Mouse (Mus musculus) neural tube, embryonic 11.5 days (tissue): Measurements from ENCODE around the gene Epas1. TPM values are rescaled to one million over a fixed set of nuclear protein-coding genes. Genes with fewer than 3 reads are reported as not detected.

Experiments
- ATAC-seq: fragments of 200-750 bp; cut with Nextera tagmentation; 2 replicates; pipeline ENCODE4 v1.8.0; 2017; ENCODE audit warnings: moderate number of reproducible peaks, mild to moderate bottlenecking, moderate TSS enrichment, moderate library complexity; ENCODE audit not compliant: insufficient read depth, low FRiP score, low TSS enrichment
- DNase-seq: peaks from one replicate; pipeline ENCODE4 v3.0.0-alpha.2; 2015; ENCODE audit warnings: low spot score
- H3K27ac ChIP-seq: fragments of 300-500 bp; sonication (generic); 2 replicates; pipeline ENCODE4 v1.5.1; 2014; ENCODE audit warnings: low read depth, mild to moderate bottlenecking, low read length
- H3K27me3 ChIP-seq: fragments of 300-500 bp; sonication (generic); 2 replicates; pipeline ENCODE4 v1.6.1; 2014; ENCODE audit warnings: mild to moderate bottlenecking, low read length, mixed read lengths; ENCODE audit not compliant: control insufficient read depth, insufficient read depth
- H3K36me3 ChIP-seq: fragments of 300-500 bp; sonication (generic); 2 replicates; pipeline ENCODE4 v1.6.1; 2014; ENCODE audit warnings: mild to moderate bottlenecking, low read length, moderate library complexity, mixed read lengths; ENCODE audit not compliant: control insufficient read depth, insufficient read depth
- H3K4me1 ChIP-seq: fragments of 300-500 bp; sonication (generic); 2 replicates; pipeline ENCODE4 v1.6.1; 2014; ENCODE audit warnings: low read length, mixed read lengths; ENCODE audit not compliant: control insufficient read depth, insufficient read depth
- H3K4me2 ChIP-seq: fragments of 300-500 bp; sonication (generic); 2 replicates; pipeline ENCODE4 v1.6.1; 2014; ENCODE audit warnings: low read depth, mild to moderate bottlenecking, moderate library complexity
- H3K4me3 ChIP-seq: fragments of 300-500 bp; sonication (generic); 2 replicates; pipeline ENCODE4 v1.5.1; 2014; ENCODE audit warnings: low read depth, low read length
- H3K9ac ChIP-seq: fragments of 300-500 bp; sonication (generic); 2 replicates; pipeline ENCODE4 v1.6.1; 2014; ENCODE audit warnings: mild to moderate bottlenecking, low read length
- H3K9me3 ChIP-seq: fragments of 300-500 bp; sonication (generic); 2 replicates; pipeline ENCODE4 v1.6.1; 2016; ENCODE audit warnings: low read length; ENCODE audit not compliant: control insufficient read depth
- WGBS: fragments of 180-500 bp; shearing (Covaris S2); extraction: QIAGEN DNeasy Blood & Tissue Kit; methylation state at CpG from one replicate; pipeline ENCODE4 v1.1.7; 2014; 5-methylcytosine and 5-hydroxymethylcytosine counted together
- polyA plus RNA-seq: library from polyadenylated mRNA; unstranded; fragments of >200 nt; fragmentation: Nextera tagmentation; extraction: Ambion mirVana; gene quantifications from 2 replicates; pipeline ENCODE4 v1.2.1, GENCODE M21; 2014

Gene Epas1
- polyA plus RNA-seq, 1 experiment from 2014 or later = 8.7 TPM

DNA sequence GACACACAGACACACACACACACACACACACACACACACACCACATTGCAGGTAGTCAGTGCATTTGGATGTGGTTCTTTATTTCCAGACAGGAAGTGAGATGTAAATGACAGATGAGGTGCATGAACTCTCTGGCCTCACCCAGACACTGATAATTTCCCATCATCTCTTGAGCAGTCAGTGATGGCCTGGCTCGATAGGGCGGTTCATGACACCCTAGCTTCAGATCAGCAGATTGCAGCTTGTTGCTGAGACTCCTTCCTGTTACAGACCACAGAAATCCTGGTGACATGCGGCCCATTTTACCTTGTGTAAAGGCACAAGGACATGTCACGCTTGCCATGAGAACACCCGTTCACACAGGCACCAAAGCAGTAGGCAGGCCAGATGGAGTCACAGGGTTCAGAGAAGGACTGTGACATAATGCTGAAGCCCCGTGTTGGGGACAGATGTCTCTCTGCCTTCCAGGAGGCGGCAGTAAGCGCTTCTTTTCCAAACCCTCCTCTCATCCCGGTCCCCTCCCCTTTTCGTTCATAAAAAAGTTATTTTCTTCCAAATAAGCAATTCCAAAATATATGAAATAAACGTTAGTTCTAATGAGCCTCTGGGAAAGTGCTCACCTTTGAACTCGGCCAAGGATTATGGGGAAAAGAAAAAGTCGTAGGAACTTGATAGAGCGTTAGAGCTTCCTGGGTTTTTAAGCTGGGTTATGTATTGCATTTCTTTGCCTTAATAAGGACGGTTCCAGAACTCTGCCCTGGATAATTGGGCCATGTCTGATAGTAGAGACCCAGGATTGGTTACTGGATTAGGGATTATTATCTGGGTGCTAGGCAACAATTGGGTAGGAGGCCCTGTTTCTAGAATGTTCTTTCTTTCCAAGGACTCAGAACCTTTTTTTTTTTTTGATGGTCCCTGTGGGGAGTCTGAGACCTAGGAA lies 26.0 kb downstream of the Epas1 start:
- DNase-seq (no peak), ATAC-seq (no peak)
- no peak overlapping the region for H3K4me2 ChIP-seq
- no peaks in the 10 kb centered on the region for H3K9me3 ChIP-seq
- no peaks in the 10 kb centered on the region for H3K4me1 ChIP-seq
- no peak overlapping the region for H3K4me3 ChIP-seq
- H3K36me3 ChIP-seq = no peaks in the 10 kb centered on the region
- H3K27ac ChIP-seq = no peak overlapping the region
- no peaks in the 10 kb centered on the region for H3K27me3 ChIP-seq
- H3K9ac ChIP-seq = no peak overlapping the region
- WGBS = 79% methylated on average over 15 of the region's 15 CpGs

DNA sequence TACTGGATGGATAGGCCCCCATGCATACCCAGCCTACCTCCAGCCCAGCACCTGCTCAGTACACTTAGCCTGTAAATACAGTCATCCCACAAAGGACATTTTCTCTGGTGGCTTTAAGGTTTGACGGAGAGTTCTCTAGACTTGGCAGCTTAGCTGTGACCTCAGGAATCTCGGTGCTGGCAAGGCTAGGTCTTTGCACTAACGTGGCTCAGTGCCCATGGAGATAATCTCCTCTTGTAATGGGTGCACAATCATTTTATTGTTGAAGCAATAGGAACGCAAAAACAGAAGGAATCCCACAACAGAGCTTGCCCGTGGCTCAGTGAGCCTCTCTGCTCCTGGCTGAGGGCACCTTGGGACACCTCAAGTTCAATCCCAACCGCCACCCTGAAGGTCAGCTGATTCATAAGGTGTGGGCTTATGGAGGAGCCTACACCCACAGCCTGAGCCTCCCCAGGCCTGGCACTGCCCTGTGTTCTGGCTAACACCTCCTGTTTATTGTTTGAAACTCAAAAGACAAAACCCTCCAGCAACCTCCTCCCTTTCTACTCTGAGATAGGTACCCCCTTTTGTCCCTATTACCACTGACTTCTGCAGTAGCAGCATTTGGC lies 27.3 kb downstream of the Epas1 start:
- H3K4me1 ChIP-seq = no peaks in the 10 kb centered on the region
- H3K27me3 ChIP-seq = no peaks in the 10 kb centered on the region
- no peak overlapping the region for H3K4me3 ChIP-seq
- ATAC-seq (no peak), DNase-seq (no peak)
- H3K4me2 ChIP-seq = no peak overlapping the region
- WGBS = 86% methylated on average over 6 of the region's 6 CpGs
- H3K27ac ChIP-seq = no peak overlapping the region
- H3K9ac ChIP-seq = no peak overlapping the region
- no peaks in the 10 kb centered on the region for H3K36me3 ChIP-seq
- H3K9me3 ChIP-seq = no peaks in the 10 kb centered on the region

DNA sequence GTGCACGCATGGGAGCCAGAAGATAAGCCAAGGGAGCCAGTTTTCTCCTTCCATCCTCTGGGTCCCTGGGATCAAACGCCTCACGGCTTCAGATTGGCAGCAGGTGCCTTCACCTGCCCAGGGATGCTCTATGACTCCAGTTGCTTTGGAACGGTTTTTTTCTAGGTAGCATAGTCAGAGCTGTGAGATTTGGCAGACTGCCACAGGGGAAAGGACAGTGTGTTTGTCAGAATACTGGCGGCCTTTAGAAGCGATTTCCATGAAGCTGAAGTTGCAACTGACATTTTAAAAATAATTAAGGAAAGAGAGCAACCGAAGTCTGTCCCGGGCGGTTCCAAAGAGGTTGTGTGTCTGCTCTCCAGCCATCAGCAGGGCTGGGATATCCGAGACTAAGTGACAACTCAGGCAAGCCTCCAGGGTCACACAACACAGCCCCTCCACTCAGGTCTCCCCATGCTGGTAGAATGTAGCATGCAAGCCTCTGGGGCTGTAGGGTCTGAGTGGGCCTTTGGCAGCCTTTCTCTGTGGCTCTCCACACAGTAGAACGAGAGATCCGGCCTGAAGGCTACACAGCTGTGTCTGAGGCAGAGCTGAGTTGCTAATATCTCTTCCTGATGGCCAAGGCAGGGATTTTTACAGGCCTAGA lies 28.4 kb downstream of the Epas1 start:
- 87% methylated on average over 12 of the region's 12 CpGs for WGBS
- Histone ChIP-seq H3K4me2 (no peak overlapping the region), H3K9me3 (no peaks in the 10 kb centered on the region), H3K4me1 (no peaks in the 10 kb centered on the region), H3K27me3 (no peaks in the 10 kb centered on the region), H3K9ac (no peak overlapping the region), H3K4me3 (no peak overlapping the region), H3K36me3 (no peaks in the 10 kb centered on the region), H3K27ac (no peak overlapping the region)
- no peak for ATAC-seq
- DNase-seq = no peak

DNA sequence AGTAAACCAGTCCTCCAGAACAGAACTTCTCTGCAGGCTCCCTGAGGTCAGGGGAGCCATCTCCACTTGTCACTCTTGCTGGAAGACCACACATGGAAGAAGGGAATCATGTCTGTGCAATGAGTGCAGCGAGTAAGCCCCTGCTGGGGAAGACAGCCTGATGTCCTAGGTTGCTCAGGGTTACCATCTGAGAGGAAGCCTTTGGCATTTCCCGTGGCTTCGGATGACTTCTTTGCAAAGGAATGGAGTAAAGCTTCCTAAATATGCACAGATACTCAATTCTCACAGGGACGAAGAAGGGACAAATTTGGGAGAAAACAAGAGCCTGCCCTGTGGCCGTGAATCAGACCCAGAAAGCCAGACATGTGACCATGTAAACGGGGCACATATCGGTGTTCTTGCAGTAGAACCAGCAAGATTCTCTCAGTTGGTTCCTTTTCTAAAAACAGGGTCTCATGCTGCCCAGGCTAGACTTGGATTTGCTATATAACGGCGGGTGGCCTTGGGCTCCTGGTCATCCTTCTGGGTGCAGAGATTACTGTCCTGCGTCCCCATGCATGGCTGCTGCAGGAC lies 31.0 kb downstream of the Epas1 start:
- Histone ChIP-seq H3K27me3 (no peaks in the 10 kb centered on the region), H3K9me3 (no peaks in the 10 kb centered on the region), H3K9ac (no peak overlapping the region), H3K27ac (no peak overlapping the region), H3K4me1 (no peaks in the 10 kb centered on the region), H3K4me3 (no peak overlapping the region), H3K36me3 (no peaks in the 10 kb centered on the region), H3K4me2 (no peak overlapping the region)
- 78% methylated on average over 10 of the region's 10 CpGs for WGBS
- DNase-seq (no peak), ATAC-seq (no peak)

DNA sequence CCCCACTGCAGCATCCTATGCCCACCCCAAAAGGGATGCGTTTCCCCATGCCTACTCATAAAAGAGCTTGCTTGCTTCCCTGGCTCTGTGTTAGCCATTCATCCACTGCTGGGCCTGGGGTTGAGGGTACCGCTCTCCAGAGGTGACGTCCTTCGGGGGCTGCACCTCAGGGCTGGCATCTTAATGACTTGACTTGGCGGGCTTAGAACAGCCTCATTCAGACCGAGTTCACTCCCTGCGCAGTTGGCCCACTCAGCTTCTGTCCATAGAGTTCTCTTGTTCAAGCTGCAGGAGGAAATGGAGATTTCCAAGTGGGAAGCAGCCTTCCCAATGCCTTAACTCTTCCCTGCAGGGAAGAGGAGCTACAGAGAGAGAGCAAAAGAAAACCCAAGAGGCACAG lies 32.1 kb downstream of the Epas1 start:
- ATAC-seq = no peak
- Histone ChIP-seq H3K36me3 (no peaks in the 10 kb centered on the region), H3K9ac (no peak overlapping the region), H3K4me1 (no peaks in the 10 kb centered on the region), H3K9me3 (no peaks in the 10 kb centered on the region), H3K27me3 (no peaks in the 10 kb centered on the region), H3K4me2 (no peak overlapping the region), H3K27ac (no peak overlapping the region), H3K4me3 (no peak overlapping the region)
- DNase-seq = no peak
- 49% methylated on average over 7 of the region's 7 CpGs for WGBS

DNA sequence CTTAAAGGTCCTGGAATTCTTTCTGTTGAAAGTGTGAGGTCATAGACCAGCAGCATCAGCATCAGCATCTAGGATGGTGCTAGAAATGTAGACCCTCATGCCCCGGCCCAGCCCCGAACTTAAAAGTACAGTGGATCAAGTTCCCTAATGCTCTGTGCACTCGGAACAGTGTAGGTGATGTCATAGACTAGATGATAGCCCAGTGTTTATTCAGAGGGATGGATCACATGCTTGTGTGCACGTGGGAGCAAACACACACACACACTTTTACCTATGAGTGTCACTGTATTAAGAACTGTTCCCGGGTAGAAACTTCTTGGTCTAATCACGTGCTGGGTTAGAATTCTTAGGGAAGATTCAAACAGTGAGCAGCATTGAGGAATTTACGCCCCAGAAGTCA lies 33.0 kb downstream of the Epas1 start:
- H3K9ac ChIP-seq = no peak overlapping the region
- no peaks in the 10 kb centered on the region for H3K27me3 ChIP-seq
- no peak overlapping the region for H3K4me3 ChIP-seq
- H3K27ac ChIP-seq = no peak overlapping the region
- 85% methylated on average over 7 of the region's 7 CpGs for WGBS
- ATAC-seq = no peak
- H3K4me2 ChIP-seq = no peak overlapping the region
- no peaks in the 10 kb centered on the region for H3K36me3 ChIP-seq
- DNase-seq = no peak
- no peaks in the 10 kb centered on the region for H3K4me1 ChIP-seq
- no peaks in the 10 kb centered on the region for H3K9me3 ChIP-seq

DNA sequence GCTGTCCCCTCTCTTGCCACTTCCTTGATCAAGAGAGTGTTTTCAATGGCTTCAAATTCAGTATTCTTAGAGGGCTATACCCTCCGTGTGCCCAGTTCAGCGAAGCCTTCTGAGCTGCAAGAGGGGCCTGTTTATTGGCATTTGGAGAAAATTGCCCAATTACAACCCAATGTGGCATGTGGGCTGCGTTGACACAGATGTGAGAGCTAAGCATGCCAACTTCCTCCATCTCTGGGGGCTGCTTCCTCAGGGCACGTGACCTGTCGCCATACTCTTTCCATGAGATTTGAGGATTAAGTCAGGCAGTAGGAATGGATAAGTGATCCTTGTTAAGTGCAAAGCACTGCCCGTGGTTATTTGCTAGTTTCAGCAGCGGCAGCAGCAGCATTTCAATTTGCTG lies 34.3 kb downstream of the Epas1 start:
- H3K36me3 ChIP-seq = no peaks in the 10 kb centered on the region
- 75% methylated on average over 7 of the region's 7 CpGs for WGBS
- H3K4me3 ChIP-seq = no peak overlapping the region
- H3K9ac ChIP-seq = no peak overlapping the region
- ATAC-seq (no peak), DNase-seq (no peak)
- no peak overlapping the region for H3K27ac ChIP-seq
- no peaks in the 10 kb centered on the region for H3K9me3 ChIP-seq
- H3K4me2 ChIP-seq = no peak overlapping the region
- no peaks in the 10 kb centered on the region for H3K4me1 ChIP-seq
- no peaks in the 10 kb centered on the region for H3K27me3 ChIP-seq

DNA sequence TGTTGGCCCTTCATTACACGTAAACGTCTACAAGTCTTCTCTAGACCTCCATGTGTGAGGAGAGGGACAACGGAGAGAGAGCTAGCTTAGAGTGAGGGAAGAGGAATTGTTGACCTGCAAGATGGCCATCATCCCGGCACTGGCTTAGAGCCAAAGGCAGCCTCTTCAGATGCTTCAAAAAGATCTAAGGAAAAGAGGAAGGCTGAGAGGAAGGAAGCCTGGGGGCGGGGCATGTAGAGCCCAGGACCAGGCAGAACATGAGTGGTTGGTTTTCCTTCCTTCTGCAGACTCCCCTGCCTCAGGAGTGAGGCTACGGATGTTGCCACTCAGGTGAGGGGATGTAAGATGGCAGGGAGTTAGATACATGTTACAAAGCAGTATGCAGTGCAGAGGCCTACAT lies 34.8 kb downstream of the Epas1 start:
- no peaks in the 10 kb centered on the region for H3K9me3 ChIP-seq
- no peak for DNase-seq
- H3K4me2 ChIP-seq = no peak overlapping the region
- H3K4me1 ChIP-seq = no peaks in the 10 kb centered on the region
- no peak overlapping the region for H3K4me3 ChIP-seq
- WGBS = 75% methylated on average over 6 of the region's 6 CpGs
- H3K27me3 ChIP-seq = no peaks in the 10 kb centered on the region
- no peaks in the 10 kb centered on the region for H3K36me3 ChIP-seq
- no peak overlapping the region for H3K9ac ChIP-seq
- ATAC-seq = no peak
- H3K27ac ChIP-seq = no peak overlapping the region
